Mouse (Mus musculus) adrenal gland, postnatal 10 days (tissue): Measurements from ENCODE around the gene Cd4. TPM values are rescaled to one million over a fixed set of nuclear protein-coding genes. Genes with fewer than 3 reads are reported as not detected.
"Not testable (repeated sequence)": the region's sequence is repeated elsewhere in the genome, so short reads cannot be mapped to it uniquely, and the experiment has no call there.

Experiments
- DNase-seq: peaks from one replicate; pipeline ENCODE4 v3.0.0; 2021; ENCODE audit warnings: mixed read lengths
- total RNA-seq, 2 experiments: library from RNA; stranded (reverse); gene quantifications; 2 replicates each; pipeline ENCODE4 v1.2.3; 2021

The Cd4 gene
- total RNA-seq, 2 experiments from 2014 or later = 3.8 to 4.0 TPM

DNA sequence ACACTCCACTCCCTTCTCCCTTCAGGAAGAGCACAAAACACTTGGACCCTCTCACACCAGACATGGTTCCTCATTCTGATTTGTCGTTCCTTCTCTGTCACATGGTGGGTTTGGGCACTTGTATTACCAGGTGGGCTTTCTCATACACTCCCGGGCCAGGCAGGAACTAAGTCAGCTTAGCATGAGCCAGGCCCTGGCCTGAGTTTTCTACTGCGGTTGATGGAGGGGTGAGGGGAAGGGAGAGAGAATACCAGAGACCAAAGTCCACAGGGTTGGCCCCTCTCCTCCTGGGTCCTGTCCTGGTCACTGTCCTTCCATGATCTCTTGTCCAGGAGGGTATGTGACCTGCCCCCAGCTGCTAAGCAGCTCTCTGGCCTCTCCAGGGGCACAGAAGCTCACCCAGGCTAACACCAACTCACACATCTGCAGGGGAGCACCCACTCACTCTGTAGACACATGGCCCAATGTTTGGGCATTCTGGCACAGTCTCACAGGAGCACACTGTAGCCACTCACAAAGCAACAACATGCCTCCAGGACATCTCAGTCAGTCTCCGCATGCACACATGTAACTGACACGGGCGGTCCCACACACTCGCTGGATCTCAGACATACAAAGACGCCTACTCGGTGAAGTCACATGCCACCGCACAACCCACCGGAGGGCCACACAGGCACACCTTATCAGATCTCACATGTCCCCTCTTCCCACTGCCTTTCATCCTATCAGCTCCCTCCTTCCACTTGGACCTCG is 28.1 kb upstream of the Cd4 start:
- peak; percentile 55 for DNase-seq

DNA sequence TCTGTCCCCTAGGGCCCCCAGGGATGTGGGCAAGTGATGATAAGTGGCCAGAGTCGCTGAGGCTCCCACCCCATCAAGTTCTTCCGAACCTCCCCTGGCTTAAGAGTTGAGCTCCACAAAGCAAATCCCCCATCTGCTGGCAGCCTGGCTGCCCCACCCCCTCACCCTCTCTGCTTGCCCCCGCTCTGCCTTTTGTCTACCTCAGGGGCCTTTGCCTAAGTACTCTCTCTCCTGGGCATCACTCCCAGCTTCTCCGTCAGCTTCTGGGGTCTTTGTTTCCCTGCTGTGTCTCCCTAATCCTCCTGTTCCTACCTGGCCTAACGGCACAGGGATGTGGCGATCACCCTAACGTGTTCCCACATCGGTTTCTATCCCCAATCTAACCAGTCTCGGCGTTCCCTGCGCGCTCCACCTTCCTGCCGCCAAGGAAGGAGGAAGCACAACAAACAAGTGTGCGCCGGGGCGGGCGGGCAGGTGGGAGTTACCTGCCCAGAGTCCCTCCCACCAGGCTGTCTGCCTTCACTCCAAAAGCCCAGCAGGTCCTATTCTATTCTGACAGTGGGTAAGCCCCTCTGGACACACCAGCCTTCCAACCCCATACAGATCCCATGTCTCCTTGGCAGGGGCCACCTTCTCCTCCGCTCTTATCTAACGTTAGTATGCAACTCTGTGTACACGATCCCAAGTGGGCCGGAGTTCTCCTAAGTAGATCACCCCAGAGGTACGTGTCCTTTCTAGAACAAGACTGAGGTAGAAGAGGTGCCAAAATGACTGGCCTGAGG is 27.3 kb upstream of the Cd4 start:
- DNase-seq = peak; percentile 46

DNA sequence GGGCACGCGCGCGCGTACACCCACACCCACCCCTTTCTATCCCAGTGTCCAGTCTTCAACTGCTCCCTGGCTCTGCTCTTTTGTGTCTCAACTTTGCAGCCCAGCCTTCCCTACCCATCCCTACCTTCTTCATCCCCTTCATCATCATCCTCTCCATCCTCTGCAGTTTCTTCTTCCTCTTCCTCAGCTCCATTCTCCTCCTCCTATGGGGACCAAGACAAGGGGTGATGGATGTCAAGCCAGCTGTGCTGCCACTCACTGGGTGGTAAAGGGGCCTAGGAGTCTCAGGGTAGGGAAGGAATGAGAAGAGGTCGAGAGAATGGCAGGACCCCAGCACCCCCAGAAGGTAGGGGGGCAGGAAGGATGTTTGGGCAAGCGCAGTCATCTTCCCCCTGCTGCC is 26.5 kb upstream of the Cd4 start:
- DNase-seq = no peak

DNA sequence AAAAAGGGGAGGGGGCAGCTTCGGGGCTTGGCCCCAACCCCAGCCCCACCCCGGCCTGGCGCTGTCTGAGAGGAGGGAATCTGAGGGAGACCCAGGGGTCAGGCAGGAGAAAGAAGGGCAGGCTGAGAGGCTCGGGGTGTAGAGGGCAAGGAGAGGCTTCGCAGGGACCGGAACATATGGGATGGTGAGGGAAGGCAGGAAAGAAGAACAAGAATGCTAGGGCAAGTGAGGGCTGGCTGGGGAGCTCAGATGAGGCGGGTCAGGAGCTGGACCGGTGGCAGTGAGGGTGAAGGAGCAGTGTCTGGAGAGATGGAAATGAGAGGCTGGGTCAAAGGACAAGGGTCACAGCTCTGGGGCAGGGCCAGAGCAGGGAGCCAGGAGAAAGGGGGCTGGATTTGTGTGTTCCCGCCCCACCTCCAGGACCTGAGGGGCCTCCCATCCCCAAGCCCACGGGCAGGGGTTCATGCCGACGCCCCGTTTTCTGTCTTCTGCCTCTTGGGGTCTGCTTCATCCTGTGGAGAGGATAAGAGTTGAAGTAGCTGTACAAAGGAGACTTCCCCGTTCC is 25.8 kb upstream of the Cd4 start:
- DNase-seq = no peak

DNA sequence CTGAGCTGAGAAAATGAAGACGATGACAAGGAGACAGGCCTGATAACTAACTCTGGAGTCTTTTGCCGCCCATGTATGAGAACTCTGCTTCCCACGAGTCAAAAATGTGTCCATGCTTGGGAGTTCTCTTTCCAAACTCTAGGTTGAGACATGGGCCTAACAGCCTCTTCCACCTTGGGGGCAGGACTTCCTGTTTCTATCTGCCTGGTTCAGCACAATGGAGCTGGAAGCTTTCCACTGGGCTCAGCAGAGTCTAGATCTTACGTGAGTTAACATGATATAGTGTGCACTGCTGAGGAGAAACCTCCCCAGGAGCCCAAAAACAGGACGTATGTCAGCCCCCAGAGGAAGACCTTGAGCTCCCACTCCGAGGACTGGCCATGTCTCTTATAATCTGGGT is 25.2 kb upstream of the Cd4 start:
- no peak for DNase-seq

DNA sequence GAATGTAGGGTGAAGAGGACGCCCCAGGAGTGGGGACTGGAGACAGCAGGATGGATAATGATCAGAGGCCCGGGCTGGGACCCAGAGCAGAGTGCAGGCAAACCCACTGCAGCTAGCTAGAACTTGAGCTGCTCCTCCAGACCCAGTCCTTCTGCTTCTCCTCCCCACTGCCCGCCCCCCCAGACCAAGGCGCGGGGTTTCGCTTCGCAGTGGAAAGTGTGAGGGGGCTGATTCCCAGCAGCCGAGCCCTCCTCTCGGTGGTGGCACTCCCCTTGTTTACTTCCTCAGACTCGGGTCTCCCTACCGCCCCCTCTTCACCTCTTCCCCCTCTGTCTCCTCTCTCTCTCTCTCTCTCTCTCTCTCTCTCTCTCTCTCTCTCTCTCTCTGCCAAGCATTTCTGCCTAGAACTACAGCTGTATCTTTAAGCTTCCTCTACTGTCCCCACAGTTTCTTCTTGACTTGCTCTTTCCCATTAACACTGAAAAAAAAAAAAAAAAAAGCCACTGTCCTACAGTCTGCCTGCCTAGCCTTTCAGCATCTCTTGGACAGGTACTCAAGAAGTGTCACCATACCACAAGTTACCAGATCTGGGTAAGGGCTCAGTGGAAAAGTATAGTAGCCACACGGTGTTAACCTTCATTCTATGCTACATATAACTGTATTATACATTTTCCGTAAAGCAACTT is 23.7 kb upstream of the Cd4 start, which contains the start of gene Lag3:
Gene Lag3 (minus strand): TSS at position 173 of the 686 bp plus-strand sequence.
- DNase-seq = no peak

DNA sequence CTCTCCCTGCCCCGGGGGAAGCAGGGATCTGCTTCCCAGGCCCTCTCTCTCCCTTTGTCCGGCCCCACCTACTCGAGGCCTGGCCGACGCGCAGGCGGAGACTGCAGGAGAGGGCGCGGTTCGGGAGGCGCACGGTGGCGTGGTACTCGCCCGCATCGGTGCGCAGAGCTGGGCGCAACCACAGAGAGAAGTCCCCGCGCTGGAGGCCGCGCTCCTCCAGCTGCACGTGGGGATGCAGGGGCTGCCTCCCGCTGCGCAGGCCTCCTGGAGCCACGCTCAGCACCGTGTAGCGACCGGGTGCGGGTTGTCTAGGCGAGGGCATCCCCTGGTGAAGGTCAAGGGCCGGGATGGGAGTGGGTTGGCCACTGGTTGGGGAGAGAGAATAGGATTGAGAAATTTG is 22.0 kb upstream of the Cd4 start:
- no peak for DNase-seq

DNA sequence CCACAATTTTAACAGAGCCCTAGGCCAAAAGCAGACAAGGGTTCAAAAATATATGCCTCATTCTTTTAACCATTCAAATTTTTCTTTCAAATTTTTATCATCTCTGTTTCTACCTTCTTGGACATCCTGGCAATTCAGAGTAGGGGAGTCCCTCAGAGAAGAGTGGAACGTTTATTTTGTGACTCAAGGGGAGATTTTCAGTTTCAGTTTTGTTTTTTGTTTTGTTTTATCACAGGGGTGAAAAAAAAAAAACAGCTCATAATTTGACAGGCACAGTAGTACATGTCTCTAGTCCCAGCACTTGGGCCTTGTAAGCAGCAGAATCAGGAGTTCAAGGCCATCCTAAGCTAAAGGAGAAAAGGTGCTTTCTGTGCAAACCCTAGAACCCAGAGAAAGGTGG is 19.7 kb upstream of the Cd4 start:
- DNase-seq = no peak

DNA sequence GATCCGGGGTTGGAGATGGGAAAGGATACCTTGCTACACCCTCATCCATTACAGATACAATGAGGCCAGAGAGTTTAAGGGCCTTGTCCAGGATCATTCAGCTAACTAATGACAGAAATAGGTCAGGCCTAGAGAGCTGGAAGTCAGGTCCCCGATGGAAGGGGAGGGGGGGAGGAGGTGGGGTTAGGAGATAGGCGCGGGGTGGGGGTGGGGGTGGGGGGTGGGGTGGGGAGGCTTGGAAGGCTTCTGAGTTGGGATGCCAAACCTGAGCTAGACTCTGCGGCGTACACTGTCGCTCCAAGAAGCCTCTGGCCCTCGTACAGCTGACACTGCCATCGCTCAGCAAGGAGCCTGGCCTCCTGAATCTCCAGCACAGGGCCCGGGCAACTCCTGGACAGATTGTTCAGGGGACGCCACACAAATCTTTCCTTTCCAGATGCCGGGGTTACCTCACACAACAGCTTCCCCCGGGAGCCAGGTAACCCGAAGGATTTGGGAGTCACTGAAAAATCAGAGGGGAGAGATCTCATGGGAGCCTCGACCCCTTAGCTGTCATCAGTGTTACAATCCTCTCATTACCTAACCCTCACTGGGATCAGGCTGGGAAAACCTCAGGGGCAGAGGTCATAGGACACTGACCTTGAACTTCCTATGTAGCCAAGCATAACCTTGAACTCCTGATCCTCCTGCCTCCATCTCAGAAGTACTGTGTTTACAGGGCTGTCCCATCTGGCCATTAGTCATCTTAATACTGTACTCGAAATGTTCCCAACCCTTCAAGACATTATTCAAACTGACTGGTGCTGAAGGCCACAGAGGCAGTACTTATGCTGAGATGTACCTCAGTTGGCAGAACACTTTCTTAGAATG is 17.2 kb upstream of the Cd4 start:
- peak; percentile 34 for DNase-seq

DNA sequence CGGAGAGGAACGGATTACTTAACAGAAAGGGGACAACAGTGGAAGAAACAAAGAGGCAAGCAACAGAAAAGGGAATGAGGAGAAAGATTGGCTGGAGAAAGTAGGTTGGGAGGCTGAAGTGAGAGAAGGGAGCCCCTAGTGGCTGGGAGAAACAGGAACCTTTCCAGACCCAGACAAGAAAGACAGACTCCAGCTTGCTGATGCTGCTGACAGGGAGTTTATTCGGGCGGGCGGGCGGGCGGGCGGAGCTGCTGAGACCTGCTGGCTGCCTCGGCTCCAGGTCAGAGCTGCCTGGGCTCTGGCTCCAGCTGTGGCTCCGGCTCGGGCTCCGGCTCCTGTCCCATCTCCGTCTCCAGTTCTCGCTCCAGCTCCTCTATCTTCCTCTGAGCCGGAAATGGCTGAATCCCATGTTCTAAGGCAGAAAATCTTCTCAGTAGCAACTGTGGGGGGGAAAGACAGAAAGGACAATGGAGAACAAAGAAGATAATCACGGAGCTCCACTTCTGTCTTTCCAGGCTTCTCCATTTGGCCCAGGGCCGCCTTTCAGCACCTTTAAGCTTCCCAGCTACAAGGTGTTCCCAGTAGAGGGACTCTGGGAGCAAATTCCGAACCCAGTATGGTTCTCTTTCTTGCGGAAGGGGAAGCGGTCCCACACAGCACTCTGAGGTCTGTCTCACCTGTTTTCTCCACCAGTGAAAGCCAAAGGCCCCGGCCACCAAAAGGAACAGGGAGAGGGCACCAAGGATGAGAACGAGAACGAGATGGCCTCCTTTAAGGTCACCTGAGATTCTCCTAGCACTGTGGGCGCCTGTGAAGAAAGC is 16.4 kb upstream of the Cd4 start:
- peak; percentile 73 for DNase-seq

DNA sequence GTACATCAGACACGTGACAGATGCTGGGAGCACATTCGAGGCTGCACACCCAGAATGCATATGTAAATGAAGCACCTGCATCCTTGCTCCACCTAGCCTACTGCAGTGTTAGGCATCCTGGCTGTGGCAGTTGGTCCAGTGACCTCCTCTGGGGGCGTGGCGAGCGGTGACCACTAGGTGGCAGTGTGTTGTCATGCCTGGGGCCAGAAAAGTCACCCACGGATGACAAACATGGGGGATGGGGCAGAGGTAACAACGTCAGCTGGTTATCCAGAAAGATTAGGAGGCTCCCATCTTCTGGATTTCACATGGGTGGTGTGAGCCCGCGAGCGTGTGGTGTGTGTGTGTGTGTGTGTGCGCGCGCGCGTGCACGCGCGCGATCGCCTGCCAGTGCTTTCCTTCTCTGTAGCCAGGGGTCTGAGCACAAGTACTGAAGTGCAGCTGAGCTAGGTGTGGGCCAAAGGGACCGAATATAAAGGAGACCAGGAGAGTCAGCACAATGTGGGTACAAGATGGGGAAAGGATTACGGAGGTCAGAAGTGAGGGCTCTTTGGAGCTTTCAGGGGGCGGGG is 15.6 kb upstream of the Cd4 start:
- DNase-seq = peak; percentile 98

DNA sequence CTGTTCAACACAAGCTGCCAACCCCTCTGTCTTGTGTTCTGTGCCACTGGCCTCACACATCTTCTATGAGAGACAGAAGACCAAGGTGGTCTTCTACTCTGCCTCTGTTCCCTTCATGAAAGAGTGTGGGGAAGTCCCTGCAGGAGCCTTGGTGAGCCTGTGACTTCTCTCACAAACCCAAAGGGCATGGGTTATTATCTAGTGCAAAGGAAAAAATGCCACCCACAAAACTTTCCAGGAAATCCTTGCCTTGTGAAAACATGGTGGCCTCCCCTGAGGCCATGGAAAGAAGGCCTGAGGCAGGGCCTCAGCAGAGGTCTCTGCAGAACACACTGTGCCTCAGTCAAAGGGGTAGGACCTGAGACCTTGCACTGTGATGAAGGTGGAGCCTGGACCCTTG is 13.8 kb upstream of the Cd4 start:
- DNase-seq = no peak

DNA sequence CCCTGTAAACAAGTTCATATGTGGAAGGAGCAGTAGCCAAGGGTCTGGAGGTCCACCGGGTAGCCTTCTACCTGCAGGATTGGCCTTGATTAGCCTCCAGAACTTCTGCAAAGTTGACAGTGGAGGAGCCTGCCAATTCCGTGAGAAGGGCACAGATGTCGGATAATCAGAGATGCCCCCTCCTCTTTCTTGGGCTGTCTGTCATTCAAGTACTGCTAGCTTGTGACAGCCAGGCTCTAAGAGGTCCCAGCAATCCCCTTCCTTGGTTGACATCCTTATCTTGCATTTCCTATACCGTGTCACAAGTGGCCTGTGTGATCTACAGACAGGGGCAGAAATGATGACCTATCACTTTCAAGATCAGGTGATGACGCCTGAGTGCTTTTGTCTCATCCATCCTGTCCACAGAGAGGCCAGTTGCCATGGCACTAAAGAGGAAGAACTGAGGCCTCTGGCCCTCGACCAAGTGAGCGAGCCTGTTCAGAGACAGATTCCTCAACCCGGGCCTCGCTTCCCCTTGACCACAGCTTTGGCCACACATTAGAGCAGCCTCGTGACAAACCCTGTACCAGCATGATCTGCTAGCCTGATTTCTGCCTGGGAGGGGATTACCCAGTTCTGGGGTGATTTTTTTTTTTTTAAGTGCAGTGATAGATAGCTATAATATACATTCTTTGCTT is 12.9 kb upstream of the Cd4 start:
- no peak for DNase-seq

DNA sequence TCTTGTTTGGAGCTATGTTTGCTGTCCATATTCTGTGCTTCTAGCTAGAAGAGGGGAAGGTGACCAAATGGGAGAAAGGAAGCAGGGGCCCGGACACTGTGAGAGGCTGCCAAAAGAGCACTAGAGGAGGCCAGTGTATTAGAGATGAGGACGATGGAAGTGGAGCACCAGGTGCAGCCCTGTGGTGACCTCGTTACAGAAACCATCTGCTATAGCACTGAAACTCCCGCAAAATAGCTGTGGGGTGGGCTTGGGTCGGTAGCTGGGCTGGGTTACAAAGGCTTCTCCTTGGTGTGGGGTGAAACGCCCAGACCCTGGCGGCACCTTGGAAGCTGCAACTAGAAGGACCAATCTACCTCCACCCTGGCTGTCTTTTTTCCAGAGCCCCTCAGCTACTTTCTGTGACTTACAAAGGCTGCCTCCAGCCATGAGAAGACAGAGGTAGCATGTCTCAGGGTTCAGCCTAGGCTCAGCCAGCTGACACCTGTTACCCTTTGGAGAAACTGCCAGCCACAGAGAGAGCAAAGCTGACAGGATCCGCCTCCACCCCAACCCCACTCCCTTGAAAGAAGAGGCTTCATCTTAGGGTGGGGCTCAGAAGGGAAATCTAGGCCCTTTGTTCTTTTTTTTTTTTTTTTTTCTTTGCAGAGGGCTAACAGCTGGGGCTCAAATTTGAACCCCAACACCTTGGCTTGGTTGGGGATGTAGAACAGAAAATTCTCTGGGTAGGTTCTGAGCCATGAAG is 12.2 kb upstream of the Cd4 start:
- DNase-seq = no peak

DNA sequence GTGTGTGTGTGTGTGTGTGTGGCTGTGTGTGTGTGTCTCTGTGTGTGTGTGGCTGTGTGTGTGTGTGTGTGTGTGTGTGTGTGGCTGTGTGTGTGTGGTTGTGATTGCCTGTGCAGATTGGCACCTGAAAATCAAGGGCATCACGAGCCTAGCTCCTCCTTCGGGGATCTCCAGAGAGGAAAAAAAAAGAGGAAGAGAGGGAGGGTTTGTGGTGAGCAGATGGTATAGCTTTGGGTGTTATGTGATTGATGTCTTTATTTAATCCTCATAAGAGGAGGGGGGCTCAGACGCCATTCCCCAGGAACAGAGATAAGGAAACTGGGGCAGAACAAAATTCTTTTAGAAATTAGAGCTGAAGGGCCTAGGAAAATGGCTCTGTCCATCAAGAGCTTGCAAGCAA is 10.3 kb upstream of the Cd4 start:
- DNase-seq = no peak

DNA sequence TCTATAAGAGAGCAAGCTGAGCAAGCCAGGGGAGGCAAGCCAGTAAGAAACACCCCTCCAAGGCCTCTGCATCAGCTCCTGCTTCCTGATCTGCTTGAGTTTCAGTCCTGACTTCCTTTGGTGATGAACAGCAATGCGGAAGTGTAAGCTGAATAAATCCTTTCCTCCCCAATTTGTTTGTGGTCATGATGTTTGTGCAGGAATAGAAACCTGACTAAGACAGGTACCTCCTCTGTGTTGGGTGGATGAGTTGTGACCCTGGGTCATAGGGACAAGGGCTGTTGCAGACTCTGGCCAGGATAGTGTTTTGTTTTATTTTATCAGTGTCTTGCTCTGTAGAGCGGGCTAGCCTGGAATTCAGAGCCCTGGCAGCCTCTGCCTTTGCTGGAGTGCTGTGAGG is 6.1 kb upstream of the Cd4 start:
- not testable (repeated sequence) for DNase-seq

DNA sequence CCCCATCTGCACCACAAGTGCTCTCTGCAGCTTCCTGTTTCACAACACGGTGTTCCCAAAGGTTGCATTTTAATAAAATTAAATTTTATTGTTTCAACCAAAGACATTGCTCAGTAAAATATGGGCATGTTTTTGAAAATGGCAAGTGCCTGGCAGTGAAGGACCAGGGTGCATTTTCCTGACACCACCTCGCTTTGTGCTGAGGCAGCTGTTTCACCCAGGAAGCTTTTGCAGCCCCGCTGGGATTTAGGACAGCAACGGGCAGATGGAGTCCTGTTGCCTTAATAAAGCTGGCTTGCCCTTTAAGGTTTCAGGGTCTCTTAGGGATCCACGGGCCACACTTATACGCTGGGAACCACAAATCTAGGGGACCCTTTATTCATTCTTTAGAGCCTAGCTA is 3.0 kb upstream of the Cd4 start:
- DNase-seq = no peak

DNA sequence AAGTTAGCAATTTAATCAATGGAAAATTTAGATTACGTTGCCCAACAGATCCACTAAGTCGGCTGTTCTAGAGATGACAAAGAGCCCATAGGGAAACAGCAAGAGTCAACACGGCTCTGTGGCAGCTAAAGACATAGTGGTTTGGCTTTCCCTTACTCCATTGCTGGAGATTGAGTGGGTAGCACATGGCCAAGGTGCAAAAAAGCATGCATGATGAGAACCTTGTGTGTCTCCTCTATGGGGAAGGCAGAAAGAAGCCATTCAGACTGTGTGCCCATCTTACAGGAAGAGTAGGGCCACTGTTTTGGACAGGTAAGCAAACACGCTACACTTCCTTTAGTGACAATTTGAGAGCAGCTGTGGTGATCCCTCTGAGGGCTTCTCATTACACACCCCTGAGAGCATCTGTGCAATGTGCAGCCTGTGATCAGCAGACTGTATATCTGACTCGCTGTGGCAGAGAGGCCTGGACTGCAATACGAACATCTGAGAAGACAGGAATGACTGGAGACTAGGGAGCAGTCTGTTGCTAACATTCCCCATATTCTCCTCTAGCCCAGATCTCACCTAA is 619 bp upstream of the Cd4 start:
- DNase-seq = no peak

DNA sequence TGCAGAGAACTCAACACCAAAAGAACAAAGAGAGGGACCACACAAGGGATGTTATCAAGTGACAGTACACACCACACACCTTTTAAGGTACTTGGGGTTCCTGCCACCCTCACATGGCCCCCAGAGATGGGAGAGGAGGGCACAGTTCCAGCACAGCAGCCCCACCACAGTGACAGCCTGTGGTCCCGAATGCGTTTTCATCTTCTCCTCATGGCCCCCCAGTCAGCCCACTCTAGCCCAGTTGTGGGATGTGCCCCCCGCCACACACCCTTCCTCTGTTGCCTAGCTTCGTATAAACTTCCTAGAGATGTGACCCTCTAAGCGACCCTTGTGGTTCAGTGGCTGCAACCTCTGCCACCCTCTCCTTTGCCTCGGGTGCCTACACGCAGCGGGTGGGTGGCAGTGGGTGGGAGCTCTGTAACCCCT is 2.1 kb downstream of the Cd4 start:
- no peak for DNase-seq
